Mouse (Mus musculus) heart, adult 2 months (tissue): ENCODE measurements at regions not wholly inside any gene's neighbourhood (a gene's known extent, or its start where the extent isn't known, plus 50 kb on each side); places are given as distances from the start of the nearest gene placed in this dataset.

ENCODE experiments used
- CTCF ChIP-seq: fragments of 200-600 bp; IDR thresholded peaks from 2 replicates; pipeline ENCODE4 v1.8.1; 2022; ENCODE audit warnings: antibody characterized with exemption, mild to moderate bottlenecking, moderate library complexity
- EP300 ChIP-seq: fragments of 200-500 bp; IDR thresholded peaks from 2 replicates; pipeline ENCODE4 v1.6.1; 2011; ENCODE audit warnings: low read depth, low read length, control low read depth; ENCODE audit not compliant: insufficient read depth
- POLR2A ChIP-seq: fragments of 200-500 bp; IDR thresholded peaks from 2 replicates; pipeline ENCODE4 v1.6.1; 2011; ENCODE audit warnings: mild to moderate bottlenecking, low read depth, low read length, control low read depth; ENCODE audit not compliant: insufficient read depth

DNA sequence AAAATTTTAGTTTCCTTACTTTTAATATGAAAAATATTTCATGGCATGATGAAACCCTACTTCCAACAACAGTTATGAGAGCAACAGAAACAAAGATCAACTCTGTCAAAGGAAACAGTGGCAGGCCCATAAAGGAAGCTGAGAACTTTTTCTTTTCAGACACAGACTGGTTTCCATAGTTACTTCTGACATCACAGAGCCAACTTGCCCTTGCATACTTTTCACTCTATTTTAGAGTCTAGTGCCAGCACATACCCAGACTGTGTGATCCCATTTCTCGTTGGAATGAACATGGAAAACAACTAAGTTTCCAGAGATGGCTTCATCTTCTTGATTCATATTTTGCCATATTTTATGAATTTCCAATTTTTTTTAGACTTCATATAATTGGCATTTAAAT, 150.8 kb upstream of the Ptgfr start:
- TF ChIP-seq CTCF (no peak), POLR2A (no peak), EP300 (no peak)
